Mouse (Mus musculus) activated CD4-positive, CD25-positive, alpha-beta regulatory T cell, adult 4 months (primary cell): ENCODE results near the gene Myl6b. TPM values are rescaled to one million over a fixed set of nuclear protein-coding genes. Genes with fewer than 3 reads are reported as not detected.
A peak's percentile ranks its signal among the peaks of the same experiment; 100 is the strongest.
"Not testable (repeated sequence)": the region's sequence is repeated elsewhere in the genome, so short reads cannot be mapped to it uniquely, and the experiment has no call there.

ENCODE experiments used
- ATAC-seq: one replicate; pipeline ENCODE4 v1.8.0; 2017
- polyA plus RNA-seq, 2 experiments: library from polyadenylated mRNA; unstranded; fragments of 100-300 nt; shearing (Covaris generic); gene quantifications; one replicate each; pipeline ENCODE4 v1.2.1; 2017

Myl6b gene
- polyA plus RNA-seq, 2 experiments from 2014 or later = 2.0 to 6.9 TPM

- ATAC-seq = no peak
Observed at GRCm38 (mm10) chr10:128516677-128517076, 18.2 kb upstream of the Myl6b start.

GRCm38 (mm10) chr10:128516029-128516428, 17.5 kb upstream of the Myl6b start:
- no peak for ATAC-seq

- no peak for ATAC-seq
Observed at GRCm38 (mm10) chr10:128515044-128515443, 16.6 kb upstream of the Myl6b start.

- ATAC-seq = no peak
Observed at GRCm38 (mm10) chr10:128511761-128512160, 13.3 kb upstream of the Myl6b start.

- no peak for ATAC-seq
Observed at GRCm38 (mm10) chr10:128511189-128511588, 12.7 kb upstream of the Myl6b start.

- no peak for ATAC-seq
Observed at GRCm38 (mm10) chr10:128510301-128510700, 11.8 kb upstream of the Myl6b start.

GRCm38 (mm10) chr10:128509831-128510230, 11.3 kb upstream of the Myl6b start:
- no peak for ATAC-seq

- no peak for ATAC-seq
Observed at GRCm38 (mm10) chr10:128509203-128509602, 10.7 kb upstream of the Myl6b start.

- ATAC-seq = no peak
Observed at GRCm38 (mm10) chr10:128508260-128508659, 9.8 kb upstream of the Myl6b start.

GRCm38 (mm10) chr10:128505974-128506373, 7.5 kb upstream of the Myl6b start:
- ATAC-seq = no peak

- ATAC-seq = not testable (repeated sequence)
Observed at GRCm38 (mm10) chr10:128505371-128505667, 6.8 kb upstream of the Myl6b start.

- ATAC-seq = peak; percentile 93
Observed at GRCm38 (mm10) chr10:128504641-128505370, 6.3 kb upstream of the Myl6b start.

- ATAC-seq = no peak
Observed at GRCm38 (mm10) chr10:128504012-128504411, 5.5 kb upstream of the Myl6b start.

GRCm38 (mm10) chr10:128503532-128503931, 5.0 kb upstream of the Myl6b start:
- ATAC-seq = no peak

GRCm38 (mm10) chr10:128502341-128502740, 3.9 kb upstream of the Myl6b start:
- no peak for ATAC-seq

GRCm38 (mm10) chr10:128499116-128499671, 709 bp upstream of the Myl6b start:
- no peak for ATAC-seq

GRCm38 (mm10) chr10:128497134-128497737, 1.2 kb downstream of the Myl6b start:
- no peak for ATAC-seq

GRCm38 (mm10) chr10:128496509-128497077, 1.9 kb downstream of the Myl6b start:
- no peak for ATAC-seq

- ATAC-seq = no peak
Observed at GRCm38 (mm10) chr10:128495903-128496302, 2.6 kb downstream of the Myl6b start.

- no peak for ATAC-seq
Observed at GRCm38 (mm10) chr10:128495270-128495669, 3.2 kb downstream of the Myl6b start.

GRCm38 (mm10) chr10:128494667-128495245, 3.7 kb downstream of the Myl6b start:
- no peak for ATAC-seq

GRCm38 (mm10) chr10:128493695-128494666, 4.5 kb downstream of the Myl6b start, which contains the start of gene Myl6:
Myl6 (minus strand) TSS chr10:128494145.
- ATAC-seq = peak; percentile 82
